Mouse (Mus musculus): ENCODE data around the gene Hist2h3c2. TPM values are rescaled to one million over a fixed set of nuclear protein-coding genes. Genes with fewer than 3 reads are reported as not detected.
A peak's percentile ranks its signal among the peaks of the same experiment; 100 is the strongest.
"Not testable (repeated sequence)": the region's sequence is repeated elsewhere in the genome, so short reads cannot be mapped to it uniquely, and the experiment has no call there.

The Hist2h3c2 gene
- polyA plus RNA-seq, 2 experiments, result 14.6 to 91.6 TPM

GRCm38 (mm10) chr3:96220765-96221639, 17.9 kb downstream of the Hist2h3c2 start, which contains the start of the genes Hist2h2ac and Hist2h2be:
Hist2h2ac (minus strand) TSS chr3:96220880.
Hist2h2be (plus strand) TSS chr3:96221119.
- Histone ChIP-seq H3K27me3 (ENCODE audit: control insufficient read depth, insufficient read depth, low read length) (no peaks in the 10 kb centered on the region), H3K9ac (replicated peaks) (peak within 1 kb of the TSS; percentile 99), H3K4me1 (replicated peaks; ENCODE audit: control insufficient read depth in 2 of 2, insufficient read depth in 2 of 2, low read length in 1 of 2) (peaks cover 37 to 48% of the 10 kb centered on the region in 2 experiments), H3K36me3 (replicated peaks; ENCODE audit: control insufficient read depth, insufficient read depth, low read depth) (no peaks in the 10 kb centered on the region), H3K4me3 (ENCODE audit: insufficient read depth in 1 of 2, low read depth in 2 of 2, low read length in 2 of 2) (peak within 1 kb of the TSS; percentile 73 to 79), H3K9me3 (ENCODE audit: control insufficient read depth, low read length) (no peaks in the 10 kb centered on the region), H3K4me2 (ENCODE audit: low read depth) (peak within 1 kb of the TSS; percentile 81), H3K27ac (peak within 1 kb of the TSS; percentile 100)
- peak; percentile 87 for ATAC-seq (ENCODE audit: insufficient read depth)
- under 1% methylated on average over 43 of the region's 43 CpGs for WGBS (ENCODE audit: insufficient replicate concordance)
- peak; percentile 94 to 98 (median 95) for DNase-seq (ENCODE audit: low read depth in 3 of 3, low spot score in 3 of 3)
- TF ChIP-seq CTCF (IDR thresholded peaks at IDR 0.05; ENCODE audit: low read depth), result no peak
- TF ChIP-seq EP300 (IDR thresholded peaks at IDR 0.05; ENCODE audit: low read depth), result peak; percentile 57

GRCm38 (mm10) chr3:96220131-96220764, 18.7 kb downstream of the Hist2h3c2 start:
- peaks cover 30 to 40% of the 10 kb centered on the region in 2 experiments for H3K4me1 ChIP-seq (replicated peaks; ENCODE audit: control insufficient read depth in 2 of 2, insufficient read depth in 2 of 2, low read length in 1 of 2)
- WGBS (ENCODE audit: insufficient replicate concordance), result under 1% methylated on average over 29 of the region's 47 CpGs
- H3K27me3 ChIP-seq (ENCODE audit: control insufficient read depth, insufficient read depth, low read length); H3K36me3 ChIP-seq (replicated peaks; ENCODE audit: control insufficient read depth, insufficient read depth, low read depth); H3K9me3 ChIP-seq (ENCODE audit: control insufficient read depth, low read length): not testable (repeated sequence)
- H3K4me3 ChIP-seq (ENCODE audit: insufficient read depth in 1 of 2, low read depth in 2 of 2, low read length in 2 of 2), result peak overlapping the region; percentile 65 to 73
- peak; percentile 29; the same call in 1 of the 2 replicates for ATAC-seq (ENCODE audit: insufficient read depth)
- peak overlapping the region; percentile 99 for H3K9ac ChIP-seq (replicated peaks)
- TF ChIP-seq EP300 (IDR thresholded peaks at IDR 0.05; ENCODE audit: low read depth), result 0 out of 2 replicates have a peak, but pooled peaks have one; percentile 13
- H3K27ac ChIP-seq, result peak overlapping the region; percentile 100
- H3K4me2 ChIP-seq (ENCODE audit: low read depth), result peak overlapping the region; percentile 81
- peak in 1 of 3 experiments; percentile 66 for DNase-seq (ENCODE audit: low read depth in 3 of 3, low spot score in 3 of 3)

- under 1% methylated on average over 37 of the region's 37 CpGs for WGBS (ENCODE audit: insufficient replicate concordance)
- Histone ChIP-seq H3K9ac (replicated peaks) (peak within 1 kb of the TSS; percentile 99), H3K4me1 (replicated peaks; ENCODE audit: control insufficient read depth in 2 of 2, insufficient read depth in 2 of 2, low read length in 1 of 2) (peaks cover 25 to 35% of the 10 kb centered on the region in 2 experiments), H3K27me3 (ENCODE audit: control insufficient read depth, insufficient read depth, low read length) (no peaks in the 10 kb centered on the region), H3K9me3 (ENCODE audit: control insufficient read depth, low read length) (no peaks in the 10 kb centered on the region), H3K36me3 (replicated peaks; ENCODE audit: control insufficient read depth, insufficient read depth, low read depth) (no peaks in the 10 kb centered on the region), H3K27ac (peak within 1 kb of the TSS; percentile 100), H3K4me3 (ENCODE audit: insufficient read depth in 1 of 2, low read depth in 2 of 2, low read length in 2 of 2) (peak within 1 kb of the TSS; percentile 65 to 73), H3K4me2 (ENCODE audit: low read depth) (peak within 1 kb of the TSS; percentile 81)
- DNase-seq (ENCODE audit: low read depth in 3 of 3, low spot score in 3 of 3), result peak; percentile 82 to 86 (median 82)
- TF ChIP-seq EP300 (IDR thresholded peaks at IDR 0.05; ENCODE audit: low read depth) (0 out of 2 replicates have a peak, but pooled peaks have one; percentile 25), CTCF (IDR thresholded peaks at IDR 0.05; ENCODE audit: low read depth) (no peak)
- peak; percentile 63 for ATAC-seq (ENCODE audit: insufficient read depth)
These were observed 19.2 kb downstream of the Hist2h3c2 start, which contains the start of the genes Bola1 and Hist2h2ab for GRCm38 (mm10) chr3:96219661-96220130. Bola1 (minus strand) TSS chr3:96219709. Hist2h2ab (plus strand) TSS chr3:96219865.

- Histone ChIP-seq H3K27me3 (ENCODE audit: control insufficient read depth, insufficient read depth, low read length) (no peaks in the 10 kb centered on the region), H3K4me3 (ENCODE audit: insufficient read depth in 1 of 2, low read depth in 2 of 2, low read length in 2 of 2) (peak overlapping the region; percentile 65 to 73), H3K4me1 (replicated peaks; ENCODE audit: control insufficient read depth in 2 of 2, insufficient read depth in 2 of 2, low read length in 1 of 2) (peaks cover 25 to 31% of the 10 kb centered on the region in 2 experiments), H3K4me2 (ENCODE audit: low read depth) (peak overlapping the region; percentile 81), H3K36me3 (replicated peaks; ENCODE audit: control insufficient read depth, insufficient read depth, low read depth) (no peaks in the 10 kb centered on the region), H3K27ac (peak overlapping the region; percentile 100), H3K9me3 (ENCODE audit: control insufficient read depth, low read length) (no peaks in the 10 kb centered on the region), H3K9ac (replicated peaks) (peak overlapping the region; percentile 99)
- DNase-seq (ENCODE audit: low read depth in 3 of 3, low spot score in 3 of 3) (peak in 1 of 3 experiments; percentile 52), ATAC-seq (ENCODE audit: insufficient read depth) (no peak)
- no peak for TF ChIP-seq EP300 (IDR thresholded peaks at IDR 0.05; ENCODE audit: low read depth)
- TF ChIP-seq CTCF (IDR thresholded peaks at IDR 0.05; ENCODE audit: low read depth), result peak; percentile 59
- WGBS (ENCODE audit: insufficient replicate concordance), result under 1% methylated on average over 12 of the region's 12 CpGs
These were observed 19.7 kb downstream of the Hist2h3c2 start for GRCm38 (mm10) chr3:96219191-96219641.

All from liver, embryonic 14.5 days (tissue).